Mouse (Mus musculus) CH12.LX (cell line): Measurements from ENCODE around the gene Frmd4a.

Experiments used
- CTCF ChIP-seq, 2 experiments: IDR thresholded peaks in 1 of 2; conservative IDR thresholded peaks in 1 of 2; 2 replicates each; pipeline ENCODE4 v1.5.1; 2011 to 2012; ENCODE audit warnings: low read depth in 2 of 2, low read length in 2 of 2, improper control_type of control experiment in 1 of 2, inconsistent platforms in 1 of 2, mild to moderate bottlenecking in 1 of 2, moderate library complexity in 1 of 2
- EP300 ChIP-seq: IDR thresholded peaks from 2 replicates; pipeline ENCODE4 v1.6.1; 2011; ENCODE audit warnings: low read length, improper control_type of control experiment
- ETS1 ChIP-seq: conservative IDR thresholded peaks from 2 replicates; pipeline ENCODE4 v1.6.1; 2012; ENCODE audit warnings: low read depth, mild to moderate bottlenecking, inconsistent platforms, low read length, improper control_type of control experiment, moderate library complexity
- IRF4 ChIP-seq: IDR thresholded peaks from 2 replicates; pipeline ENCODE4 v1.6.1; 2014; ENCODE audit warnings: low read depth, mild to moderate bottlenecking, inconsistent platforms, low read length, improper control_type of control experiment
- MAFK ChIP-seq: IDR thresholded peaks from 2 replicates; pipeline ENCODE4 v1.6.1; 2011; ENCODE audit warnings: low read length, improper control_type of control experiment; ENCODE audit not compliant: insufficient replicate concordance
- MAX ChIP-seq: IDR thresholded peaks from 2 replicates; pipeline ENCODE4 v1.6.1; 2011; ENCODE audit warnings: low read length, improper control_type of control experiment
- MXI1 ChIP-seq: IDR thresholded peaks from 2 replicates; pipeline ENCODE4 v1.6.1; 2011; ENCODE audit warnings: mild to moderate bottlenecking, low read depth, low read length, improper control_type of control experiment
- POLR2A ChIP-seq: IDR thresholded peaks from 2 replicates; pipeline ENCODE4 v1.6.1; 2011; ENCODE audit warnings: low read depth, mild to moderate bottlenecking, improper control_type of control experiment, low read length
- USF1 ChIP-seq: IDR thresholded peaks from 2 replicates; pipeline ENCODE4 v1.6.1; 2014; ENCODE audit warnings: low read depth, mild to moderate bottlenecking, inconsistent platforms, low read length, improper control_type of control experiment
- ZMIZ1 ChIP-seq: IDR thresholded peaks from 2 replicates; pipeline ENCODE4 v1.6.1; 2012; ENCODE audit warnings: low read depth, mild to moderate bottlenecking, inconsistent platforms, low read length, improper control_type of control experiment

DNA sequence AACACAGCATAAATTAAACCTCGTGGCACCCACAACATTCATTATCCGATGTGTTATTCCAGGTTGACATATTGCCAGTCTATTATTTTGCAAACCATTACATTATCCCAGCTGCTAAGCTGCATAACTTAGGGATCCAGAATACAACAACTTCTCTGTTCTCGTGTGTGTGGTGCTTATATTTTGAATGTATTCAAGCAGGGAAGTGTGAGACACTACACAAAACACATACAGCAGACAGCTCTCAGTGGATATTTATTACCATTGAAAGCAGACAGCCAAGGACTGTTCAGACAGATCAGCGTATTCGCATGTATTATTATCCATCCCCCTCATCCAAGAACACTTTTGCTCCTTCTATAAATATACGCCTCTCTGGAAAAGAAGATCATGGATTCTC, 289.6 kb downstream of the Frmd4a start:
- TF ChIP-seq MXI1 = no peak
- no peak for TF ChIP-seq MAX
- no peak for TF ChIP-seq POLR2A
- no peak for TF ChIP-seq ZMIZ1
- TF ChIP-seq IRF4 = no peak
- no peak for TF ChIP-seq EP300
- TF ChIP-seq CTCF (conservative IDR thresholded peaks at IDR 0.05 in 1 of 2, IDR thresholded peaks at IDR 0.05 in 1 of 2; ENCODE audit: low read depth in 2 of 2, low read length in 2 of 2) = no peak
- TF ChIP-seq USF1 = no peak
- TF ChIP-seq ETS1 = no peak
- no peak for TF ChIP-seq MAFK
